Mouse (Mus musculus) MEL (cell line): ENCODE data around the gene Agbl5.

Experiments
- CTCF ChIP-seq, 3 experiments: IDR thresholded peaks in 2 of 3; conservative IDR thresholded peaks in 1 of 3; 2 replicates each; pipeline ENCODE4 v1.5.1; 2011 to 2012; ENCODE audit warnings: low read length in 3 of 3, low read depth in 2 of 3, mild to moderate bottlenecking in 2 of 3, improper control_type of control experiment in 1 of 3, inconsistent platforms in 1 of 3, mixed read lengths in 1 of 3, moderate library complexity in 1 of 3; ENCODE audit not compliant: control insufficient read depth in 1 of 3, insufficient read depth in 1 of 3, poor library complexity in 1 of 3, severe bottlenecking in 1 of 3
- GATA1 ChIP-seq: IDR thresholded peaks from 2 replicates; pipeline ENCODE4 v1.6.1; 2011; ENCODE audit warnings: low read depth, low read length, improper control_type of control experiment
- MXI1 ChIP-seq: IDR thresholded peaks from 2 replicates; pipeline ENCODE4 v1.6.1; 2011; ENCODE audit warnings: mild to moderate bottlenecking, low read depth, low read length, improper control_type of control experiment
- TAL1 ChIP-seq: IDR thresholded peaks from 2 replicates; pipeline ENCODE4 v1.6.1; 2012; ENCODE audit warnings: mild to moderate bottlenecking, inconsistent platforms, low read length, moderate library complexity, mixed read lengths

DNA sequence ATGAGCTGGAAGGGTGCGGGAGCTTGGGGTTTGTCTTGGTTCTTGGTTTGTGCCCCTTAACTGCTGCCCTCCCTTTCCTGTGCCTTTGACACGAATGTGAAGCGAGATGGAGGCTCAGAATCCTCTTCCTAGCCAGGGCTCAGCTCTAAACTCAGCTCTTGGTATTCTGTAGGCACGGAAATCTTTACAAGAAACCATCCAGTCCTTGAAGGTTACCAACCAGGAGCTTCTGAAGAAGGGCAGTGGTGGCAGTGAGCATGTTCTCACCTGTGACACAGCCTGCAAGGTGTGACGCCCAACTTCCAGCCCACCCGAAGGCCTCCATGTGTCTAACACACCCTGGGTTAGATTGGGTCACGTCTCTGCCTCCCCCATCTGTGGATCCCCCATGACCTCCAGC, 14.1 kb upstream of the Agbl5 start:
- TF ChIP-seq TAL1: no peak
- no peak for TF ChIP-seq CTCF (IDR thresholded peaks at IDR 0.05 in 2 of 3, conservative IDR thresholded peaks at IDR 0.05 in 1 of 3; ENCODE audit: control insufficient read depth in 1 of 3, insufficient read depth in 1 of 3, low read depth in 2 of 3, low read length in 3 of 3, poor library complexity in 1 of 3, severe bottlenecking in 1 of 3)
- no peak for TF ChIP-seq MXI1
- no peak for TF ChIP-seq GATA1
